Mouse (Mus musculus) testis, postnatal 10 days (tissue): ENCODE measurements around the gene Prr12.

Experiments used
- DNase-seq: peaks from one replicate; pipeline ENCODE4 v3.0.0; 2021; ENCODE audit warnings: low spot score

The Prr12 gene

DNA sequence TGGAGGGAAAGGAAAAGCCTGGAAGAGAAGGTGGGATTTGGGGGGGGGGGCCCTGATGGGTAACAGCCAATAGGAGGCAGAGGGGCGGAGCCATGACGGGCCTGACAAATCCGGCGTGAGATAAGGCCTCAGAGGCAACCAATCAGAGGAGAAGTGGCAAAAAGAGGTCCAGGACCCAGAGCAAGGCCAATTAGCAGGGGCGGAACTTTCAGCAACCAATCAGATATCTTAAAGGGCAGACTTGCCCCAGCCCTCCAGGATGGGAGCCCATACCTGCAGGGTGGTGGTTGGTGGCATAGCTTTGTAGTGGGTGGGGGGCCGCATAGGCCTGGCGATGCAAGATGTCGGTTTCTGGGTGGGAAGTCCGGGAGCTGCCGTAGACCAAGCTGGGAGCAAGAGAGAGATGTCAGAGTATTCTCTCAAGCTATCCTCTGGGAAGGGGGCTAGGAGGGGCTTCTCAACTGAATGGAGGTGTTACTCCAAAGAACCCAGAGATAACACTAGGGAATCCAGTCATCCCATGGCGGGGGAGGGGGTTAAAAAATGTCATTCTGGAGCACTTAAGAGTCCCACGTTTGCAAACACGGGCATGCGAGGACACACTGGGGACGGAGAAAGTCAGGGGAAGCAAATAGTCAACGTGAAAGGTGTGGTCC, 1.6 kb downstream of the Prr12 start:
- DNase-seq, result peak; percentile 89

DNA sequence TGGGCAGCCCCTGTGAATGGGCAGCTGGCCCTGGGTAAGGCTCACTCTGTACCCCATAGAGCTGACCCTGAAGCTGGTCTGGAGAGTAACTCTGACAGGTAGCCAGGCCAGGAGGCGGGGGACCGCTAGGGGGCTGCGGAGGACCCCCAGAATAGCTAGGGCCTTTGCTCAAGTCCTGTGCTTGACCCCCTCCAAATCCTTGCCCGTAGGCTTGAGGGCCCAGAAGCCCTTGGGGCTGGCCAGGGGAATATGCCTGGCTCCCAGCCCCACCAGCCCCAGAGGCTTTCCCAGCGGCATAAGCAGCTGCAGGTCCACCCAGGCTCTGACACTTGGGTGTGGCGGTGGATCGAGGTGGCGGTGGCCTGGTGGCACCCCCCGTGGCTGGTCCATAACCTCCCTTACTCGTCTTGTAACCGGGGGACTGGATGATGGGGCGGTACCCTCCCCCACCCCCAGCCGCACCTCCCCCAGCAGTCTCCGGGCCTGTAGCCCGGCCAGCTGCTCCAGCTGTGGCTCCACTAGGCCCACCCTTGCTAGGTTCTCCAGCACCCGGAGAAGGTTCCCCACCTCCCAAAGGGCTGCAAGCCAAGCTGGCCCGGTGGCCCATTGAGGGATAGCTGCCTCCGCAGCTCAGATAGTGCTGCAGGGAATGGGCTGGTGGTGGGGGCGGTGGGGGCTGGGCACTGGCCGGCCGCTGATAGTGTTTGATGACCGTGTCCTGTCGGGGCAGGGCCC, 3.6 kb downstream of the Prr12 start:
- no peak for DNase-seq

DNA sequence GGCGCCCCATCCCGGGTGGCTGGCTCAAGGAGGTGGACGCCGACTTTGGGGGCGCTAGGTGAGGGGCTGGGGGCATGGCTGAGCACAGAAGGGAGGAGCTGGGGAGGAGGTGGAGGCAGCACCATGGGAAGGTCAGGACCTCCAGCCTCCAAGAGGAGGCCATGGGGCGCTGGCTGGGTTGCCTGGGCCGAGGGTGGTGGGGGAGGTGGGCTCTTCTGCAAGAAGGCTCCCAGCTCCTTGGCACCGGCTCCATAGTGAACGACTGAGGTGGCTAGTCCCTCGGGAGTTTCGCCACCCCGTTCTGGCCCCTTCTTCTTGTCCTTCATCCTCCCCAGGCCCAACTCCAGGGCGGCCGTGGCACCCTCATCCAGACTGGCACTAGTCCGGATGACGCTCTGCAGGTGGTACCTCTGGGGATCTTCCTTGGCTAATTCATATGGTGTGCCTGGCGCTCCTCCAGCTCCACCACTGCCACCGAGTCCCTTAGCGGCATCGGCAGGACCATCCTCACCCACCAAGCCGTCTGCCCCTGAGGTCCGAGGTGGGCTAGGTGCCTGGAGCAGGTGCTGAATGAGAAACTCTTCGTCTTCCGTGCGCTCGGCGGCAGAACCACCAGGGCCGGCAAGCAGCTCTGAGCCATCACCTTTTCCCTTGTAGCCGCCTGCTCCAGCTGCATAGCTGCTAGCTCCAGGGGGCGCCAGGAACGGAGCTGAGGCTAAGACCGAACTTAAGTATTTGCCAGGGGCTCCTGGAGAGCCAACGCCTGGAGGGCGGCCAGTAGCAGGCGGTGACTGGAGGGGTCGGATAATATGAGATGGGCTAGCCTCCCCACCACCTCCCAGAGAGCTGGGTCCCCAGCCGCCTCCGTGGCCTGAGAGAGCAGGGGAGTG, 4.4 kb downstream of the Prr12 start:
- no peak for DNase-seq

DNA sequence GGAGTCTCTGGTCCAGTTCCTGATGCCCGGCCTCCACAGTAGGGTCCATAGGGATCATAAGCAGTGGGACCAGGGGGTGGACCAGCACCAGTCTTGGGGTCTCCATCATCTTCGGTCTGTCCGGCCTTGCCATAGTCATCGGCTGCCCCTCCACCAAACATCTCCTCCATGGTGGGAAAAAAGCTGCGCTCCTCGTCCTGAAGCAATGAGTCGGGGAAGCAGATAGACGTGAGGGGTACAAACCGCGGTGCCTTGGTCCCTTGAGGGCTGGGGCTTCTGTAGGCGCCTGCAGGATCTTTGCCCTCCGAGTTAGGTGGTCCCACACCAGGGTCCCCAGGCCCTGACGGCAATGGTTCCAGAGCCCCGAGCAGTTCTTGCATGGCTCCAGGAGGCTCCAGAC, 5.2 kb downstream of the Prr12 start:
- DNase-seq, result no peak

DNA sequence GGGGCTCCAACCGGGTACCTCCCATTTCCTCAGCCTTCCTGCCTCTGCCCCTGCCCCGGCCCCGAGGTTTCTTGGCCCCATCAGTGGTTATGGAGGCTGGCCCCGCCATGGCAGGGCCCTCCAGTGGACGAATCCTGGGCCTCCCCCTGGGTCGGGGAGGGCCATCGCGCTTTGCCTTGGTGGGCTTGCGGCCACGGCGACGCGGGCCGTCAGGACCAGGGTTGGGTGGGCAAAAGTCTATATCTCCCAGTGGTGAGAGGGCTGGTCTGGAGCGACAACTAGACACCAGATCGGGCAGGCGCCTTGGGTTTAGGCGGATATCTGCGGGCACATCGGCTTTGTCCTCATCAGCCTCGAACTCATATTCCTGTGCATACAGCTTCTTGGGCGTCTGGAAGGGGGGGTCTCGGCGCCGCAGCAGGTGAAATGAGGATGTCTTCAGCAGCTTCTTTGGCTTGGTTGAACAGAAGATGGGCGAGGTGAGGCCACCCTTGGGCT, 5.8 kb downstream of the Prr12 start:
- DNase-seq, result no peak

DNA sequence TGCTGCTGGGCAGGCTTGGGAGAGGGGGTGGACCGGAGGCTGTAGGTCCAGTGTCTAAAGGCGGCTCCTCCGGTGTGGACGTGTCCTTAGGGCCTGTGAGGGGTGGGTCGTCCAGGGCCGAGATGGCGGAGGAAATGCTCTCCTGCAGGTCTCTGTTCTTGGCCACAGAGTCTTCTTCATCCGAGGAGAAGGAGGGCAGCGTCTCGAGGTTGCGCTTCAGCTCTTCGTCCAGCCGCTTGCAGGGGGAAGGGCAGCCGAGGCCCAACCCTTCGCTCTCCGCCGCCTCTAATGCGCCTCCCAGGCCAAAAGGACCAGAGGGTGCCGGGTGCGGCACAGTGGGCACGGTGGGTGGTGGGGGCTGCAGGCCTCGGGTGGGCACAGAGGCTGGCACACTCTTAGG, 6.9 kb downstream of the Prr12 start:
- DNase-seq, result no peak

DNA sequence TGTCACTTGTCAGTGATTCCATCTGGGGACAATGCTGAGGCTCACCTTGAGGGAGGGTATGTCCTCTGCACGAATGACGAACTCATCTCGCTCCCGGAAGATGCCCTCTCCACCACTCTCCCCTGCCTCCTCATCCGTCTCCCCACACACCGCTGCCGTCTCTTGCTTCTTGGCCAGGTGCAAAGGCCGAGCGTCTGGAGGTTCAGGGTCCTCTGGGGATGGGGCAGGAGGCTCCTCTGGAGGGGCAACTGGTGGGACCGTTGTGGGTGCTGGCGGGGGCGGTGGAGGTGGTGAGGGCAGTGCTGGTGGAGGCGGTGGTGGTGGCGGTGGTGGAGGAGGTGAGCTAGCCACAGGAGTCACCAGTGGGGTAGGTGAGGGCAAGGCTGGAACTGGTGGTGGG, 9.4 kb downstream of the Prr12 start:
- DNase-seq, result no peak

DNA sequence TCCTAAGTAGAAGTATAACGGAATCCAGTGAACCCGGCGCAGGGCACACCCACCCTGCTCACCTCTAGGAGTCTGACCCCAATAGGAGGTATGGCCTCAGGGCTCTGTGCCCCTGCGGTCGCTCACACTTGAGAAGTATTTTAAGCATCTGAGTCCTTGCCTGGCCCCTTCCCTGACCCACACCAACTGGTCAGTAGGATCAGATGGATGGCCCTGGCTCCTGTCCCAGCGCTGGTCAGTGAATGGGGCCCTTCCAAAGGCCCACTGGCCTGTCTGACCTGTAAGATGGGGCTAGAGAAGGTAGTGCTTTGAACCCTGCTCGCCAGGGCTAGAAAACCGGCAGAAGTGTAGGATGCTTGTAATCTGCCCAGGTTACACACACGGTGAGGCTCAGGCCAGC, 11.8 kb downstream of the Prr12 start:
- no peak for DNase-seq

DNA sequence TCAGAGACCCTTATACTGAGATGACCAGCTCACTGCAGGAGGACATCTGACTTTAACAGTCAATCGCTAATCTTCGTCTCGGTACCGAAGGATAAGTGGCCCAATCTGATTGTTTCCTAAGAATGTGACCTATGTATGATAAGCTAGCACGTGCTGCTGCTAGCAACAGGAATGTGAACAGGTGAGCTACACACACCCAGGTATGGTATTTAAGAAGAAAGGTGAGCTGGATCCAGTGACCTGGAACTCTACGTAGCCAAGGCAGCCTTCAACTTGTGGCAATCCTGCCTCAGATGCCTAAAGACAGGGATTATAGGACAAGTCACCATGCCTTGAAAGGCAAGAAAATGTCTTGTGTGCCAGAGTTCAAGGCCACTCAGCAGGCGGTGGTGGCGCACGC, 14.3 kb downstream of the Prr12 start:
- DNase-seq, result no peak

DNA sequence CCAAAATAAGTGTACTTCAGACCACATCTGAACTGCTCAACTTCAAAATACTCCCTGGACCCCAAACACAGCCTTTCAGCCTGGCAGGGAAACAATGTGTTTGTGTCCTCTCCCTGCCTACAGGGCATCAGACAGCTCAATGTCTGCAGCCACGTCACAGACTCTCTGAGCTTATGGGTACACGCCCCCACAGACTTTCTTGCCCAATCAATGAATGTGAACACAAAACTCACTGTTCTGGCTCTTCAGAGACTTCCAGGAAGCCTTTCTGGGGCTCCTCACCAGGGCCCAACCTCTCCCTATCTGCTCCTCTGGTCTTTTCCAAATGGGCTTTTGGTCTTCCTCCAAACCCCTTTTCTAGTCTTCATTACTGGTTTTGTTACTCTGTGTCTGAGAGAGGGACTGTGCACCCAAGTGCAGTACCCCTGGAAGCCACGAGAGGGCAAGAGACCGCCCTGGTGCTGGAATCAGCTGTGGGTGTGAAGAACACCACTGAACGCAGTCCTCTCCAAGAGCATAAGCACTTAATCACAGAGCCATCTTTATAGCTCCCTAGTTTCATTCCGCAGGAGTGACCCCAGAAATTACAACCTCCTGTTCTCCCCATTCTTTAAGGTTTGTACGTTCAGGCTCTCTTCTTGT, 14.8 kb downstream of the Prr12 start:
- DNase-seq, result peak; percentile 83

DNA sequence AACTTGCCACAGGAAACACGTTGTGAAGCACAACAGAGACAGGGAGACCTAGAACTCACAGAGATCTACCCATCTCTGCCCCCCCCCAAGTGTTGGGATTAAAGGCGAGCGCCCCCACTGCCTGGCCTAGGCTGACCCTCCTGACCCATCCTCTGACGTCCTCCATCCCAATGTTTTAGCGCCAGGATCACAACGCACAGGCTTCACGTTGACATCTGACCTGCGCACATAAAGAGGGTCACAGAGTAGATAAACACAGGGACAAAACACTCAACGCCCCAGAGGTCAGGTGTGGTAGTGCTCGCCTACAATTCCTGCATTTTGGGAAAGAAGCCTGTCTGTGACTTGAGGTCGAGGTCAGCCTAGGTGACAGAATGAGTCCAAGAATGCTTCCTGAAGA, 16.0 kb downstream of the Prr12 start:
- DNase-seq, result no peak

DNA sequence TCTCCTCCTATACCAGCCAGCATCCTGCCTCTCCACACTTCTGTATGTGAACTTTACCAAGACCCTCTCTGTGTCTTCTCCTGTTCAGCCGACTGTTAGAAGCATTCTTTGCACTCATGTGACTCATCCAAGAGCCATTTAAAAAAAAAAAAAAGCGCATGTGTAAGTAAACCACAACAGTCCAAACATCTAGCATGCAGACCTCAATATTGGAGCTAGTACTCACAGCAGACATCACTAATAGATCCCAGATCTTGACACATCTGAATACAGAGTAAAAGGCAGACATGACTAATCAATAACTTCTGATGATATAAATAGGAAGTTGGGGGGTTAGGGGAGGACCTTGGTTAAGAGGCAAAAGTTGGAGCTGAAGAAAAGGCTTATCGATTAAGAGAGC, 17.1 kb downstream of the Prr12 start:
- DNase-seq, result no peak

DNA sequence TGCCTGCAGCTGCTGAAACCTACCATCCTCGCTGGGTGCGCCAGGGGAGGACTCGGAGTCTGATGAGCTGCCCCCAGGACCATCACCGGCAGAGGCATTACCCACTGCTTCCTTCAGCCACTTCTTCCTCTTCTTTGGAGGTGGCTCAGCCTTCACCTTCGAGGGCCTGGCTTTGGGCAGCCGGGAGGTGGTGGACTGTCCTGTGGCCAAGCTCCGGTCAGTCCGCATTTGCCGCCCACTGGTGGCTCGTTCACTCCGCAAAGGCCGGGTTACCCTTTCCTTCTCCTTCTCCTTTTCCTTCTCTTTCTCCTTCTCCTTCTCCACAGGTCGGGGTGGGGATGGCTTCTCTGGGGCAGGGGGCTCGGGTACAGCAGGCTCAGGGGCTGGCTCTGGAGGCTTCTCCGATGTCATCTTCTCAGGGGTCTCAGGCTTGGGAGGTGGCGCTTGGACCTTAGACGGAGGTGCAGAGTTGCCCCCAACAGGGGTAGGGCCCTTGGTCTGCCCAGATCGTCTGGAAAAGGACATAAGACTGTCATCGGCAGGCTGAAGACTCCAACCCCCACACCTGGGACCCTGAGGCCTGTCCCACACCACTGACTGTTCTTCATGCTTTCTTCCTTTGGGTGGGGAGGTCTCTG, 18.8 kb downstream of the Prr12 start:
- DNase-seq, result no peak

DNA sequence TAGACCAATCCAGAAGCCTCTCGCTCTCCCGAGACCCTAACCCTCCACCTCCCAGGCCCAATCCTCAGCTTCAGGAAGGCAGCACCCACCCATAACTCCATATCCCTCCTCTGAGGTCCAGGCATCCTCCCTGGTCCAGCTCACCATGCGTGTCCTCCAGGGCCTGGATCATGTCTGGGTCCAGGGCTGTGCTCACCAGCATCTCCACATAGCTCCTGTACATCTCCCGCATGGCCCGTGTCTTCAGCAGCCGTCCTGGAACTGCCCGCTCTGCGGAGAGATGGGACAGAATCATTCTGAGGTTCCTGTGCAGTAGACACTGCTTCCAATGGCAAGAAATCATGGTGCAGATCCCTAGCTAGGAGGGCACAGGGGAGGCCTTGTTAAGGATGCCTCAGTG, 21.8 kb downstream of the Prr12 start:
- no peak for DNase-seq

DNA sequence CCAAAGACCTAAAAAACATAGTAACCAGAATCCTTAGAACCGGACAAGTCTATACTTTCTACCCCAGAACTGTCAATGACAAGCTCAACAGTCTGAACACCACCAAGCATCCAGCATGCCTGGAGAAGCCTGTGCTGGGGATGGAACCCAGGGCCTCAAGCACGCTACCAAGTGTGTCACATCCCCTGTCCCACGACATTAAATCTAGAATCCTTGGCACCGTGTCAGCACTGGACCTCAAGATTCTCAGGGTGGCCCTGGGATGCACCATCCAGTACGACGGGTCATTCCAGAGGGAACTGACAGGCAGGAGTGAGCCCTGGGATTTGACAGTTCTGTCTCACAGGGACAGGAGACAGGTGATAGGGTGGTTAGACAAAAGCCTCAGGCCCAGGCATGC, 22.7 kb downstream of the Prr12 start:
- no peak for DNase-seq

DNA sequence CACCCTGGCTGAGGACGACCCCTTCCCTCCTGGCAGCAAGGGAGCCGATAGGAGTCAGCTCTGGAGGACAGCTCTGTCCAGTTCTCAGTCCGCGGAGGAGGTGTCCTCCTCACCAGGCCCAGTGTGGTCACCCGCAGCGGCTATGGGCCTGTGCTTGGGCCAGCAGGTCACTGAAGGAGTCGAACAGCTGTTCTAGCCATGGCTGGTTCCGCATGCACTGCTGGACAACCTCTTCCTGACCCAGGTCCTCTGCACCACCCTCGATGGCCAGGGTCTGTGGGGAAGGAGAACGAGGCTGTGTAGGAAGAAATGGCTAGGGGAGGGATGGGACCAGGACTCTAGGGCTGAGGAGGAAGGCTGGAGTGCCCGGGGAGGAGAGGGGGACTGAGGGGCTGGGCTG, 24.3 kb downstream of the Prr12 start:
- no peak for DNase-seq

DNA sequence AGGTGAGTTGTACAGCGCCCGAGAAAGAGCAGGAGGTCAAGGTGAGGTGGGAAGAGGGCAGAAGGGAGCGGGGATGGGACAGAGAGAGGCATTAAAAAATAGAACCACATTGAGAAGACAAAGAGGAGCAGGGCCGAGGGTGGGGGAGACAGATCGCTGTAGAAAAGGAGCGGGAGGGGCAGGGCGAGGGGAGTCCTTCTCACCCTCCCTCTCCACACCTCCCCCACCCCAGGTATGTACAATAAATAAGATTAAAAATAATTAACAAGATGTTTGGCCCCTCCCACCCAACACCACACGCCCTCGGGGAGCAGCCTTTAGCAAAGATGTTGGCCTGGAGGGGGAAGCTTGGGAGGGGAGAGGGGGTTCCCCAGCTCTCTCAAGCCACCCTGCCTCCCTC, 24.9 kb downstream of the Prr12 start:
- DNase-seq, result no peak

DNA sequence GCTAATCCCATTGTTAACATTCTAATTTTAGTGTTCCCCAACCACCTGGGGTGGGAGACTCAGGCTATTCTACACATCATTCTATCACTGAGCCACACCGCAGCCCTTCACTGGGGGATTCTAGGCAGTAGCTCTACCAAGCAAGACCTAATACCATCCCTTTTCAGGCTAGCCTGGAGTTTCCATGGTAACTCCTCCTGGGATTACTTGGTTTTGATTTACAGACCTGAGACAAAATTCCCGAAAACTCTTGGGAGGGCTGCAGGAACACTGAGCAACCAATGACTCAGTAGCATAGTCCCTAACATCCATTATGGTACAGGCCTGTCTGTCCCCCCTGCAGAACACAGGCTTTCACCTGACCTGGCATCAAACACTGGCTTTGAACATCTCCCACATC, 26.4 kb downstream of the Prr12 start:
- DNase-seq, result no peak

DNA sequence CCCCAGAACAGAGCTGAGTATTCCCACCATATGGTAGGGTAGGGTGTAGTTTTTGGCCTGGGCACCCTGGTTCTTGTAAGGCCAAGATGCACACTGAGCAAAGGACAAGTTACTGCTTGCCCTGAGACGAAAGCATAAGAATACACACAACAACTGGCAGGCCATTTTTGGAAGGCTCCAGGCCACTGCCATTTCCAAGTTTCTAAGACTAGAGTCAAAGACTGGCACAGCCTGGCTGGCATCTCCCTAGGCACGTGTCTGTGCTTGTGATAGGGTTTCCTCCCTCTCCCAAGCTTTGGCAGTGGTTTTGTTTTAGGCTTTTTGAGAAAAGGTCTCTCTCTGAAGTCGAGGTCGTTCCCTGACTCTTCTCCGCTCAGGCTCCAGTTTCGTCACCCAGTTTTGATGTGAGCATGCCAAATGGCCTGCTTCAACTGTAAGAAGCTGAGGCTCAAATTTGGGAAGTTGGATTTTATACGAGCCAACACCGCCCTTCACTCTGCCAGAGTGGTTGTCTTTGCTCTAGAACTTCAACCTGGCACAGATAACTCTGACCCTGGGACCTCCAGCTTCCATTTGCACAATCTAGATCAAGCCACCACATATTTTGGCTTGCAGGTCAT, 27.0 kb downstream of the Prr12 start:
- no peak for DNase-seq

DNA sequence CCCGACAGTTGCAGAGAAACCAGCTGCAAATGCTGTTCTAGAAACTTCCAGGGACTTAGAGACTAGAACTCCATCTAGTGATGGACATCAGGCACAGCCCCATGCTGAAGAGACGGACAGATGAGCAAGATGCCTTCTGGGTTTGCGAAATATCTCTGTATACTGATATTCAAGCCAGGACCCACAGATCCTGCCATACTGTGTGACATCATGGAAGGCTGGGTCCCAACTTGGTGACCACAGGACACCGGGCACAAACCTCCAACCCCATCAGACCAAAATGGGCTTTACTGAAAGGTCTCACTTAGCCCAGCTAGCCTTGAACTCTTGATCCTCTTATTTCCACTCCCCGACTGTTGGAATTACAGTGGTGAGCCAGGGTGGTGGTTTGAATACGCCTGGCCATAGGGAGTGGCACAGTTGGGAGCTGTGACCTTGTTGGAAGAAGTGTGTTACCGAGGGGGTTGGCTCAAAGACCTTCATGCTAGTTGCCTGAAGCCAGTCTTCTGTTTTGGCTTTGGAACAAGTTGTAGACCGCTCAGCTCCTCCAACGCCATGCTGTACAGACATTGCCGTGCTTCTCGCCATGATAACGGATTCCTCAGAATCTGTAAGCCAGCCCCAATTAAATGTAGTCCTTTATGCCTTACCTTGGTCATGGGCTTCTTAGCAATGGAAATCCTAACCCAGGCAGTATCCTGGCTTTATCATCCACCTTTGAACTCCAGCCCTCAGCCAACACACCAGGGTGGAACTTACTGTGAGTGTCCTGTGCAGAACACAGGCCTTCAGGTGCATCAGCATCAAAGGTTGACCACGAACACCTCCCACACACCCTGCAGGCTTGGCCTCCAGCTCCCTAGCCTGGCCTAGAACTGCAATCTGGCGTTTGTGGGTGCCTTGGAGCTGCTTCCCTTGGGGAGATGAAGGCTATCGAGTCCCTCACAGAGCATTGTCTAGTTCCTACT, 28.1 kb downstream of the Prr12 start:
- DNase-seq, result no peak
